Mouse (Mus musculus) lung, adult 18-20 months (tissue): ENCODE measurements around the gene Vmn1r94.
"Not testable (repeated sequence)": the region's sequence is repeated elsewhere in the genome, so short reads cannot be mapped to it uniquely, and the experiment has no call there.

Experiments
- DNase-seq, 2 experiments: peaks; one replicate each; pipeline ENCODE4 v3.0.0; 2022; ENCODE audit warnings: mixed read lengths in 2 of 2

Gene Vmn1r94

DNA sequence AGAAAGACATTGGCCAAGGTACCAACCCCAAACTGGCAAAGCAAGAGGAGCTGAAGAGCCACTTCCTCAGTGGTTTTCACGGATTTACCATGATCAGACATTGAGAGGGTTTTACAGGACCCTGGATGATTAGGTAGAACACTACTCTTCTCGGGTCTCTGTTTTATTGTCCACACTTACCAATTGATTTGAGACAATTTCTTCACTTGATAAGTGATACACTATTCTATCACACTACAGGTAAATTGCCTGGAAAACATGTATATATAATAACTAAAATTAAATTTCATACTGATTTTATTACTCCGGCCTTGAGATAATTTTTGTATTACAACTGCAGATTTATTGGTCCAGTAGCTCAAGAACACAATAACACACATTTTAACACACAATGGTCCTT lies at the start of gene Vmn1r94:
Gene Vmn1r94 (minus strand): TSS at position 101 of the 400 bp plus-strand sequence.
- DNase-seq = not testable (repeated sequence)

DNA sequence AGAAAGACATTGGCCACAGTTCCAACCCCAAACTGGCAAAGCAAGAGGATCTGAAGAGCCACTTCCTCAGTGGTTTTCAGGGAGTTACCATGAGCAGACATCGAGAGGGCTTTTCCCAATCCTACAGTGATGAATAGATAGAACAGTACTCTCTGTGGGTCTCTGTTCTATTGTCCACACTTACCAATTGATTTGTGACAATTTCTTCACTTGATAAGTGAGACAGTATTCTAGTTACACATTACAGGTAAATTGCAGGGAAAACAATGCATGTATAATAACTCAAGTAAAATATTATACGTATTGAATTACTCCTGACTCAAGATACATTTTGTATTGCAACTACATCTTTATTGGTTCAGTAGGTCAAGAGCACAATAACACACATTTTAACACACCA lies 37.3 kb upstream of the Vmn1r94 start, which contains the start of gene Gm6164:
Gene Gm6164 (minus strand): TSS at position 101 of the 400 bp plus-strand sequence.
- not testable (repeated sequence) for DNase-seq

DNA sequence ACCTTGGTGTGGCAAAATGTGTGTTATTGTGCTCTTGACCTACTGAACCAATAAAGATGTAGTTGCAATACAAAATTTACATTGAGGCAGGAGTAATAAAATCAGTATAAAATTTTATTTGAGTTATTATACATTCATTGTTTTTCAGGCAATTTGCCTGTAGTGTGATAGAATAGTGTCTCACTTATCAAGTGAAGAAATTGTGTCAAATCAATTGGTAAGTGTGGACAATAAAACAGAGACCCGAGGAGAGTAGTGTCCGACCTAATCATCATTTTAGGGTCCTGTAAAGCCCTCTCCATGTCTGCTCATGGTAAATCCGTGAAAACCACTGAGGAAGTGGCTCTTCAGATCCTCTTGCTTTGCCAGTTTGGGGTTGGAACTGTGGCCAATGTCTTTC lies 25.2 kb upstream of the Vmn1r94 start, which contains the start of gene Vmn1r95:
Gene Vmn1r95 (plus strand): TSS at position 301 of the 400 bp plus-strand sequence.
- DNase-seq = not testable (repeated sequence)

DNA sequence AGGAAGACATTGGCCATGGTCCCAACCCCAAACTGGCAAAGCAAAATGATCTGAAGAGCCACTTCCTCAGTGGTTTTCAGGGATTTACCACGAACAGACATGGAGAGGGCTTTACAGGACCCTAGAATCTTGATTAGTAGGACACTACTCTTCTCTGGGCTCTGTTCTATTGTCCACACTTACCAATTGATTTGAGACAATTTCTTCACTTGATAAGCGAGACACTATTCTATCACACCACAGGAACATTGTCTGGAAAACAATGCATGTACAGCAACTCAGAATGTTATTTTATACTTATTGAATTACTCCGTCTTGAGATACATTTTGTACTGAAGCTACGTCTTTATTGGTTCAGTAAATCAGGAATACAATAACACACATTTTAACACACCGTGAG lies 29.2 kb downstream of the Vmn1r94 start, which contains the start of gene Vmn1r93:
Gene Vmn1r93 (minus strand): TSS at position 101 of the 400 bp plus-strand sequence.
- DNase-seq = not testable (repeated sequence)

DNA sequence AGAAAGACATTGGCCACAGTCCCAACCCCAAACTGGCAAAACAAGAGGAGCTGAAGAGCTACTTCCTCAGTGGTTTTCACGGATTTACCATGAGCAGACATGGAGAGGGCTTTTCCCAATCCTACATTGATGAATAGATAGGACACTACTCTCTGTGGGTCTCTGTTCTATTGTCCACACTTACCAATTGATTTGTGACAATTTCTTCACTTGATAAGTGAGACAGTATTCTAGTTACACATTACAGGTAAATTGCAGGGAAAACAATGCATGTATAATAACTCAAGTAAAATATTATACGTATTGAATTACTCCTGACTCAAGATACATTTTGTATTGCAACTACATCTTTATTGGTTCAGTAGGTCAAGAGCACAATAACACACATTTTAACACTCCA lies 45.7 kb downstream of the Vmn1r94 start, which contains the start of gene Gm16442:
Gene Gm16442 (minus strand): TSS at position 101 of the 400 bp plus-strand sequence.
- DNase-seq = not testable (repeated sequence)
